Mouse (Mus musculus) spleen, postnatal 4 days (tissue): ENCODE results near the gene Sdcbp2.

Experiments used
- DNase-seq, 2 experiments: peaks; one replicate each; pipeline ENCODE4 v3.0.0; 2022; ENCODE audit warnings: low spot score in 2 of 2

Gene Sdcbp2

DNA sequence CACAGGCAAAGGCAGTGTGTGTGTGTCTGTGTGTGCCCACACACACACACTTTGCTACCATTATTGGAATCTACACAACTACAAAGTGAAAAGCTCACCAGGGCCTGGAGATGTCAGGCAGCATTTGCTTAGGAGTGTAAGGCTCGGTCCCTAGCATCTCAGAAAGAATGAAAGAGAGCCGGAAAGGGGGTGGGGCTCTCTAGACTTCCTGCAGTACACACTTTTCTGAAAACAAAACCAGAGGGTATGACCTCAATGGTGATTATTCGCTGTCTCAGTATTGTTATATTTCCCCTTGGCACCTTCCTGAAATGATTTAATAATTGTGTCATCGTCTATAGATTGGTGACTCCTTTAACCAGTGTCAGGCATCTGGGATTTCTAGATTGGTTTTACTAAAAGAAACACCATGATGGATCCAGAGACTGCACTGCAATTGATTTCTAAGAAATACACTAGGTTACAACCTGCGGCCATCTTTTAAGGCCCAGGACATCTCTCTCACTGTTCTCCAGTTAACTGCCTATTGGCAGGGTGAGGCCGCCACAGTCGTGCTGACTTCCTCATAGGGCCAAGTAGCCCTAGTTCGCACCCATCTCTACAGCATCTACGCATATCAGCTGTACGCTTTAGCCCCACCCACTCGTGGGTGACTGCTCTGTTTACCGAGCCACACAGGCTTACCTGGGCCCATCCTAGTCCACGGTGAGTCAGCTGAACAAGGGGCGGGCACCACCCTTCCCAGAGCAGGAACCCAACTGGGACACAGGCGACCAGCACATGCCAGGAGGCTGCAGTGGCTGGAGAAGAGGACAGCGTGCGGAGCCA, at the start of gene Sdcbp2:
Gene Sdcbp2, plus strand, starts transcription at position 750 of the 828 bp plus-strand sequence.
- no peak for DNase-seq

DNA sequence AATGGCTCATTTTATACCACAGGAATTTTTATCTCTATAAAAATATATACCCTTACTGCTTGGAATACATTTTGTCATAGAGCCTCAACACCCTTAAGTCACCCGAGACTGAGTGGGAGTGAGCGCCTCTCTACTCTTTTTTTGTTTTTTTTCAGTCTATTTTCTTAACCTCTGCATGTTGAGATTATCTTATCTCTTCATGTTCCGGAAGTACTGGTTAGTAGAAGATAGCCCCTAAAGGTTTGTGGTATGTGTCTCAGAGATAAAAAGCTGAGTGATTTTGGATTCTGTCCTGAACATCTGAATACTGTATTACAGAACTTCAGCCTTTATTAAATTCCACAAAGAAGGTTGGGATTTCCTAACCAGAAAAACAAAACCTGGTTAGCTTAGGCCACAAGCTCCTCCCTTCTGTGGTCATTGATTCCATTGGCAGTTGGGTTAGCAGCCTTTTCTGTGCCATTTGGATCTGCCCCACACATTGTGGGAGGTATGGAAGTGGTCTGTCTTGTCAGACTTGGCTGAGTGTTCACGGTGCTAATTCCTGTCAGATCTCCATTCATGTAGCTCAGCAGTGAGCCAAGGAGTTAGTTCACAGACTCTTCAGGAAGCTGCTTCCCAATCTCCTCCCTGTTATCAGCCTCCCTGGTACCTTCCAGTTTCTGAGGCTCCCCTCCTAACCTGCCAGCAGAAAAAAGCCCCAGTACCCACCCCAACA, 47.9 kb upstream of the Sdcbp2 start:
- no peak for DNase-seq

DNA sequence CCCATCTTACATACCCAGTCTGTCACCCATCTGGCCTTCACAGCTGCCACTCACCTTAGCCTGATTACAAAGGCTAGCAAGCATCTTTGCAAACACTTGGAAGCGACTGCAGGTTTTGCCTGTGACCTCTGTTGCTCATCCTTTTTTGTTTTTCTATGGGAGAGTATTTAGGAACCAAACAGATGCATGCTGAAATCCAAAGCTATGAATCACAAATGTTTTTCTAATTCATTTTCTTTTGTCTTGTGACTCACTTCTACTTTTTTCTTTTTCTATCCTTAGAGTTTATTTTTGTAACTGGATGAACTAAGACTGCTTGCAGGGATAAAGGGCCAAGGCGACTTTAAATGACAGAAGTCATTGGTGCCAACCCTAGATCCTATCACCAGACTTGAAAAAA, 46.9 kb upstream of the Sdcbp2 start:
- DNase-seq: no peak

DNA sequence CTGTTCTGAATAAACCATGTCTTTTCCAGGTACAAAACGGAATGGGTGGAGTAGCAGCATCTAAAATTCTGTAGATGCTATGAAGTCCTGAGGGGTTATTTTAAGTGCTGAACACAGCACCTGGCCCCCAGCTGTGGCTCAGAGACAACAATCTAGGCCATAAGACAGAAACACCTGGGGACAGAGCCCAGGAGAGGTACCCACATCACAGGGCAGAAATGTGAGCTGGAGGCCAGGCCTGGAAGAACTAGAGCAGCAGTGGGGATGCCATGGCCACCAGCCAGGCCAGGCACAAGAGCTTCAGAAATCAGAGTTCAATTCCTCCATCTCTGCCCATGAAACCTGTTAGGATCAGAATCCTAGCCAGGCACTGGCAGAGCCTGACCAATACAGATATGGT, 44.4 kb upstream of the Sdcbp2 start:
- no peak for DNase-seq

DNA sequence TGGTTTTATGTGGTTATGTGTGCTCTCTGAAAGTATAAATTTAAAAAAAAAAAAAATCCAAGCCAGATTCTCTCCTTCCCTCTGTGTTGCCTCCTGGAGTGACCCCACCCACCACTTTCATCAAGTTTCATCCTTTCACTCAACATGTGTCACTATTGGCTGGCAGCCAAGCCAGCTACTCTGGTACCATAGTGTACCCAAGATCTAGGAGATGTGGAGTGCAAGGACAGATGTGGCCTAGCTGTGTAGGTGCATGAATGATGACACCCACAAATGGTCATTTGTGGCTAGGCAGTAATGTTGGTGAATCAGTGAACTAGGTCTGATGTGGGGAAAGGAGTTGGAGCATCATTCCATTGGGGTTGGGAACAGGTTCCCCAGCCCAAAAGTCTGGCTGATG, 43.3 kb upstream of the Sdcbp2 start:
- DNase-seq: no peak

DNA sequence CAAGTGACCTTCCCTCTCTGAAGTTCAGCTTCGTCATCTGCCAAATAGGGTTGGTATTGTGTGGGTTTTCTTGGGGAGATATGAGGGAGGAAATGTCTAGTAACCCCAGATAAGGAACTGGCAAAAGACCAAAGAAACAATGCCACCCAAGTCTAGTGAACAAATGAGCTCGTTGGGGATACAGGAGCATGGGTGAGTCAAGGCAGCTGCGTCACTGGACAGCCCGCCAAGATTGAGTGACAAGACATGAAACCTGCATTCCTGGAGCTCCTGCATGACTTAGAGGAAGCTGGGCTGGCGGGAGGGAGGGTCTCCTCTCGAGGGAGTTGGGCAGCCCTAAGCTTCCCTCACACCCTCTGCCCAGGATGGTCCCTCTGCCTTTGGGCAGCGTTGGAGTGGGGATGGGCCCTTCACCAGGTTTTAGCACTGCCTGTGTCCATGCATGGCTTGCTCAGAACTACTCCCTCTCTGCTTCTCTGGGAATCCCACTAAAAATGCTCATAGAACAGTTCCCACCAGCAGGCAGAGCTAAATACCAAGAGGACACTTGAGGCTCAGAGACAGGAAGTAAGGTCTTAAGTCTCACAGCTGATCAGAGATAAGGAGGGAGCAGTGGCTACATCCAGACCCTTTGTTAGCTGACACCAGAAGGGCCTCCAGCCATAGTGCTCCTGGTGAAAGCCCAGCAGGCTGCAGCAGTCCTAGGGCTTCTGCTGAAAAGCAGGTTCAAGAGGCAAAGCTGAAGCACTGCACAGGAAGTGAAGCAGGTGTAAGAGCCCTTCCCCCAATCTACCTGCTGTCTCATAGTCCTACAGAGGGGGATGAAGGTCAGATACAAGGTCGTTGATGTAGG, 41.8 kb upstream of the Sdcbp2 start:
- DNase-seq: no peak

DNA sequence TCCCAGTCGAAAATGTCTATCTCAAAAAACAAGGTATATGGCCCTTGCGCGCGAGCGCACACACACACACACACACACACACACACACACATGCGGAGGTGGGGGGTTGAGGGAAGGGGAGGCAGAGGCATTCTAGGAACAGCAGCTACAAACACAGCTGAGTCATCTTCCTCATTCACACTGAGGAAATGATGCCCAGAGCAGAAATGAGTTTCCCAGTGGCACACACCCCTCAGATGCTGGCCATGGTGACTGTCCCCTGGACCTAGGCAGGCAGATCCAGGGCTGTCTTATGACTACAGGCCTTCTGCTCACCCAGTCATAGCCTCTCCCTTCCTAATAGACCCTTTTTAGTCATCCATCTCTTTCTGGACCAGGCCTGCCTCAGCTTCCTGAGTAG, 38.8 kb upstream of the Sdcbp2 start:
- no peak for DNase-seq

DNA sequence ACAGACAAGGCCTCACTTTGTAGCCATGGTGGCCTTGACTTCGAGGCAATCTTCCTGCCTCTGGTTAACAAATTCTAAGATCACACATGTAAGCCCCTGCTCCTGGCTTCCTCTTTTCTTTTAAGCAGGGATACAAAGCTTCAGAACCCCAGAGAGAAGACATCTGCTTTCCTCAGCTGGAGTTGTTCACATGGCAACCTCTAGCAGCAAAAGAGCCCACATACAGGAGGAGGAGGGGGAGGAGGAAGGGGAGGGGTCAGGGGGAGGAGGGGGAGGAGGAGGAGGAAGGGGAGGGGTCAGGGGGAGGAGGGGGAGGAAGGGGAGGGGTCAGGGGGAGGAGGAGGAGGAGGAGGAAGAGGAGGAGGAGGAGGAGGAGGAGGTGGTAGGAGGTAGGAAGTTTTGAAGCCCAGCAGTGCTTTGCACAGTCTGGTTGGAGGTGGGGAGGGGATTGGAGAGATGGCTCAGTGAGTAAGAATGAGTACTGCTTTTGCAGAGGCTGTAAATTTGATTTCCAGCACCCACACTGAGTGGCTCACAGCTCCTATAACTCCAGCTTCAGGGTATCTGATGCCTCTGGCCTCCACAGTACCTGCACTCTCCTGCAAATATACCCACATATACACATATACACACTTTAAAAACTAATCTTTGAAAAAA, 36.3 kb upstream of the Sdcbp2 start:
- DNase-seq: no peak

DNA sequence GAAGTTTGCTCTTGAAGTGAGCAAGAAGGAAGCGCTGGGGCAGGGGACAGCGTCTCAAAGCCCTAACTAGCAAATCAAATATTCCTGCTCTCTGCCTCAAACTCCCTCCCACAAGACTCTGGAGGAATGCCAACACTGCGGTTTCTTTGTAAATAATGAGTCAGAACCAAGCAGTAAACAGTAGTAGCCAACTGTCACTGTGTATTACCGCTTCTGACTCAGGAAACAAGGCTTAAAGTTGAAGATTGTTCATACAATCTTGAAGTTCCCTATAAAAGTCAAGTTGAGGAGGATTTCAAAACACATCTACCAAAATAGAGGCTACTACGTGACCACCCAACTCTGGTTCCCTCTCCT, 35.8 kb upstream of the Sdcbp2 start:
- DNase-seq: no peak

DNA sequence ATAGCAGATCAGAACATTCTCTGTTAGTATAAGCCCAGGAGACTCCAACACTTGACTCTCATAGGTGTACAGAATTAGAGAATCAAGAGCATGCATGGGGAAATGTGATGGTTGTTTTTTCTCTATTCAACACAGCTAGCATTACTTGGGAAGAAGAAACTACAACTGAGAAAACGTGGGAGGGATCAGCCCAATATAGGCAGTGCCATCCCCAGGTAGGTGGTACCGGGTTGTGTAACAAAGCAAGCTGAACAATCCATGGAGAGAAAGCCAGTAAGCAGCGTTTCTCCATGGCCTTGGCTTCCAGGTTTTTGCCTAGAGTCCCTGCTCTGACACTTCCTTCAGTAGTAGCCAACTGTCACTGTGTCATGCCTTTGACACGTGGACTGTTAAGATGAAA, 33.8 kb upstream of the Sdcbp2 start:
- no peak for DNase-seq

DNA sequence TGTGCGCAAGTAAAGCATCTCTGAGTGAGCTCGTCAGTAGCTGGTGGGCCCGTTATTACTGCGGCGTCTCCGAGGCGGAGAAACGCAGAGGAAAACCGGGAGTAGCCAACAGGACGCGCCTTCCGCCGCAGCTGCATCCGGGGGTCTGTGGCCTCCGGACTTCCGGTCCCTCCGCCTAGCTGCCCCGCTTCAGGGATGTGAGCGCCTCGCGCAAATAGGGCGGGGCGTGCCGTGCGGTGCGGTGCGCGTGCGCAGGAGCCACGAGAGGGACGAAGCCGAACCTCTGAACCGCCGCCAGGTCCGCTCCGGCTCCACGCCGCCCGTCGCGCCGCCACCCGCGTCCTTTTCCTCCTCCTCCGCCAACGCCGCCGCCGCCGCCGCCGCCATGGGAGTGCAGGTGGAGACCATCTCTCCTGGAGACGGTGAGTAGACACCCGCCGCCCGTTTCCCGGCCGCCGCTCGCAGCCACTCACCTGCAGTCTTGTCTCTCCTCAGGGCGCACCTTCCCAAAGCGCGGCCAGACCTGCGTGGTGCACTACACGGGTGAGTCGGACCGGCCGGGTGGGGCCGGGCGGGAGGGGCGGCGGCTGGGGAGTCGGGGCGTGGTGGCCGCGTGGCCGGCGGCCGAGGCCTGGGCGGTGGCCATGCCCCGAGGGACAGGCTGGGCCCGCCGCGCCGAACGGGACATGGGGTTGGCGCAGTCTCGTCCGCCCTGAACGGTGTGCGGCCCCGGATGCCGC, 29.9 kb upstream of the Sdcbp2 start, which contains the start of gene Fkbp1a:
Gene Fkbp1a, plus strand, starts transcription at position 161 of the 740 bp plus-strand sequence.
- DNase-seq: peak; percentile 90 to 94

DNA sequence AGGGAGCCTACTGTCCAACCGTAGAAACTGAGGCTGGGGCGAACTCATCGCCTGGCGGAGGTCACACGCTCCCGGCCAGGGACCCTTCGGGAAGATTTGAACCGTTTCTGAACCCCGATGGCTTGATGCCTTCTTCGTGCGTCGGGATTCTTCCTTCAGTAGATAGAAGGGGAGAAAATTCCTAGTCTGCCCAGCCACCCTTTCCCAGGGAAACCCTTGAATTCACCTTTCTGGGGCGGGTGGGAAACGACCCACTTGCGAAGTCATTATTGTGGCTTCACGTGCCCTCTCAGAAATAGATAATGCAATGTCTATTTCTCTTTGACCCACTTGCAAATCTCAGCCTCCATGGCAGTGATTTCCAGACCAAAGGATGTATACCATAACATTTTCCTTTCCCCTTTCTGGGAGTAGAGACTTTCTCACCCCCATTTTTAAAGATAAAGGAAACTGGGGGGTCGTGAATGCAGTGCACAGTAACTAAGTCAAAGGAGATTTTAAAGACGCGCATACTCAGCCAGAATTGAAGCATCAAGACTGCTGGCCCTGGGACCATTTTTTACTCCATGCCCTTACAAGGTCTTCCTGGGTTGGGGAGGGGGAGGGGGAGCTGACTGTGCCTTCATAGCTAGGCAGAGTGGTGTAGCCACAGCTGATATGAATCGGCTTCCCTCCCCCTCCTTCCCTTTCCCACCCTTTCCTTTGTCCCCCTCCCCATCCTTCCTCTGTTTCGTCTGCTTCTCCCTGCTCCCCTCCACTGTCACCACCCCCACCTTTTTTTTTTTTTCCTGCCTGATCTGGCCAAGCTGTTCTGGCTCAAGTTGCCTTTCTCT, 29.1 kb upstream of the Sdcbp2 start:
- no peak for DNase-seq

DNA sequence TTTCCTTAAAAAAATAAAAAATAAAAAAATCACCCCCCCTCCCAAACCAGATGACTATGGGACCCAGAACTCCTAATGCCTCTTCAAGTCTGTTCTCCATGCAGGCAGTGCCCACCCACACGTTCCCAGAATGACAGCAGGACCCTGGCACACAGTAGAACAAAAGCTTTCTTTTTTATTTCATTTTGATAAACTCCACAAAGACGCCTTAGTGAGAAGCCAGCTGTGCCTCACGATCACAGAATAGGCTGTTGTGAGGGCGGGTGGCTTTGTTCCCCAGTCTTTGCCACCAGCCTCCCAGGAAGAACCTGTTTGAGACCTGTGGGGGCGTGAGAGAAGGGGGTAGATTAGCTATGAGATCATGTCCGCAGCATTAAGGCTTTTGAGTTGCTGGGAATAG, 27.7 kb upstream of the Sdcbp2 start:
- DNase-seq: no peak

DNA sequence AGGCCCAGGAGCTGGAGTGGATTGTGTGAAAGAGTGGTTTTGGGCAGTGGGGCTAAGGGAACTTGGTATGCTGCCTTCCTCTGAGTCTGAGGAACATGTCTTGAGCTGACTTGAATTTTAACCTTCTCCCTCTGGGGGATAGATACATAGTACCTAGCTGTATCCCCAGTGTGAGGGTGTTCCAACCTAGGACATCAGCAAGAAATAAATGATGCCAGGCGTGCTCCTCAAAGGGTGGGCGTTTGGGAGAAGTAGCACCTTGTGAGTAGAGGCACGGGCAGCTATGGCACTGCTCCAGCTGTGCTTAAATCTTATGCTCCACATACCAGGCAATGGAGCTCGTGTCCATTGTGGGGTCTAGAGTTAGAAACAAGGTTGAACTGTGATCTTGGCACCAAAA, 25.9 kb upstream of the Sdcbp2 start:
- no peak for DNase-seq

DNA sequence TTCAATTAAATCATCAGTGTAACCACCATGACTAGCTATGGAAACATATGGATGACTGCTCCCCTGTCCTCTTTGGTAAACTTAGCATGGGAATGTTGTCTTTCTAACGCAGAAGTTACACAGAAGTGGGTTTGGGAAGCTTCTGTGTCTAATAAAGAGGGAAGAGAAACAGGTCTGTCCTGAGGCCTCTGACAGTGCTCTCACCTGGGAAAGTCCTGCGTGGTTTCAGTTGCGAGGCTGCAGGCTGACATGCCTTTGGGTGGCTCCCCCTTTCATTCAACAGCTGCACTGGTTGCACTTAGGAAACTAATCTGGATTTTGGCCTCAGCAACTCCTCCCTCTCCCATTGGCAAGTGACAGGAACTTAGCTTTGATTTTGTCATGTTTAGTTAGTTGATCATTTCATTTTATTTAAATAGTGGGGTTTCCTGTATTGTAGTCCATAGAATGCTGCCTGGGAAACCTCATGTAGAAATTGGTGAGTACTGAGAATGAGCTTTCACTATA, 22.8 kb upstream of the Sdcbp2 start:
- DNase-seq: no peak

DNA sequence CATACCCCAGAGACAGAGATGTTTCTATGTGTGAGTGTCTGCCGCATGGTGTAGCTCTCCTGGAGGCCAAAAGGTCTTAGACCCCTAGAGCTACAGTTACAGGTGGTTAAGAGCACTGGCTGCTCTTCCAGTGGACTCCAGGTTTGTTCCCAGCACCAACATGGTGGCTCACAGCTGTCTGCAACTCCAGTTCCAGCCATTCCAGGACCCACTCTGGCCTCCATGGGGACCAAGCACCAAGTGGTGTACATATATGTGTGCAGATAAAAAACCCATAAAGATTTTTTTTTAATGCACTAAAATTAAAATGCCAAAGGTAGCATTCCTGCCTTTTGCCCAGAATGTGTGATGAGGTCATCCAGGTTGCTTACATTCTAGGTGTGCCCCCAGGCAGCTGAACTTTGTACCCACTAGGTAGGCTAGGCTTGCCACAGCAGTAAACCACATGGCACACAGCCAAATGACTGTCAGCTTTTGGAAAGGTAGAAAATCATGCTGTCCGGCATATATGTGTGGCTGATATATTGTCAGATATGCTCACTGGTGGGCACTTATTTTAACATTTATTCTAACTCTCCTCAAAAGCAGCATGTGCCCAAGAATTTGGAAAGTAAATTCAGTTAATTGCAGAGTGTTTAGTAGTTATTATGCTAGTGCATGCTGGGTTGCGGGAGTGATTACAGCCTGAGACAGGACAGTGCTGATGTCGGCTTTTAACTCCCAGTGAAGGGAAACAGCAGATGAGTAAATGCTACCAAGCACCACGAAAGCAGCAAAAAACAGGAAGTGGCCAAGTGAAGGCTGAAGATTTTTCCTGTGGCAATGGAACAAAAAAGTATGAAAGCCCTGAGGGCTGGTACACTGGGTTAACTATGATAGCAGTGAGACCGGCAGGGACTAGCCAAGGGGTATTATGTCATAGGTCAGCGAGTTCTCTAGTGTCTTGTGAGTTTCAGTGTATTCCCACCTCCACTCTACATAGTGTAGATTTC, 9.2 kb upstream of the Sdcbp2 start:
- DNase-seq: no peak

DNA sequence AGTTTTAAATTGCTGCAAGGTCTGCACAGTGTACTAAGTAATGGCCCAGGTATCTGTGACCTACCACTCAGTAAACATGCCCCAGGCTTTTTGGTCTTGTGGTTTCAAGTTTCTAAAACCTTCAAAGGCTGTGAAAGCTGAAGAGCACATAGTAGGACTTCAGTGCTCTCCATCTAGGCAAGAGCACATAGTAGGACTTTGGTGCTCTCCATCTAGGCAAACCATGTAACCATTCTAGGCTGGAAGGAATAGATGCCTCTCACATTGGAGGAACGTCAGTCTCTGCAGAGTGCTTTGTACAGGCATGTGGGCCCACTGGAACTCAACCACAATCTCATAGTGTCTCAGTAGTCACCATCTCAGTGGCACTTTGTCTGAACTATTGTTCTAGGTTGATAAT, 8.4 kb upstream of the Sdcbp2 start:
- no peak for DNase-seq

DNA sequence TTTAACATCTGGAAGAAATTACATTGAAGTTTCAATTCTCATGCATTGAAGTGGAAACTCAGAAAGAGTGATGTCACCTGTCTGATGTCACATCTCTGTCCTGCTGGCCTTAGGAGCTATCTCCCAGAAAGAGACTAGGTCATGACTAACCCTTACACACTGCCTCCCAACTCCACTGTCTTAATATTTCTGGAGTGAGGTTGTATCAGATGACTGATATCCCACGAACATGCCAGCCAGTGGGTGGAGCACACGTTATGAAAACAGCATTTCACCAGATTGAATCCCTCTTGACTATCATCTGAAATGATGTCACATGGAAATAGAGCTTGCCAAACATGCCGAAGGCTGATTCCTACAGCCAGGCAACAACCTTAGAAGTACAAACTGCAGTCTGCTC, 7.4 kb upstream of the Sdcbp2 start:
- no peak for DNase-seq

DNA sequence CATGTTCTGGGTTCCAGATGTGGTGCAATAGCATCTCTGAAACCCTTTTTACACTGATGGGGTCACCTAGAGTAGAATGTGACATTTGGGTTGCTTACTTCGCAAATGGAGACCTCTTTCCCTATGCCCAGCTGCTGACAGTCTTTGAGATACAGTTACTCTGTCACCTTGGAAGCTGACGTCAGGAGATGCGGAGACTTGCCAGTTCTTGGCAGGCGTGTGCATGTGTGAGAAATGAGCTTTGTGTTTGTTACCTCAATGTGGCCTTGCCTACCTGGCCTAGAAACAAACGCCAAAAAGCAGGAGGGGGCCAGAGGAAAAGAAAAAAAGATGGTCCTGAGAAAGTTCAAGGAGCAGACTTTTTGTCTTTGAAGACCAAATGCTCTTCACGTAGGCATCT, 5.6 kb upstream of the Sdcbp2 start:
- no peak for DNase-seq
